In the genomic region with DNA sequence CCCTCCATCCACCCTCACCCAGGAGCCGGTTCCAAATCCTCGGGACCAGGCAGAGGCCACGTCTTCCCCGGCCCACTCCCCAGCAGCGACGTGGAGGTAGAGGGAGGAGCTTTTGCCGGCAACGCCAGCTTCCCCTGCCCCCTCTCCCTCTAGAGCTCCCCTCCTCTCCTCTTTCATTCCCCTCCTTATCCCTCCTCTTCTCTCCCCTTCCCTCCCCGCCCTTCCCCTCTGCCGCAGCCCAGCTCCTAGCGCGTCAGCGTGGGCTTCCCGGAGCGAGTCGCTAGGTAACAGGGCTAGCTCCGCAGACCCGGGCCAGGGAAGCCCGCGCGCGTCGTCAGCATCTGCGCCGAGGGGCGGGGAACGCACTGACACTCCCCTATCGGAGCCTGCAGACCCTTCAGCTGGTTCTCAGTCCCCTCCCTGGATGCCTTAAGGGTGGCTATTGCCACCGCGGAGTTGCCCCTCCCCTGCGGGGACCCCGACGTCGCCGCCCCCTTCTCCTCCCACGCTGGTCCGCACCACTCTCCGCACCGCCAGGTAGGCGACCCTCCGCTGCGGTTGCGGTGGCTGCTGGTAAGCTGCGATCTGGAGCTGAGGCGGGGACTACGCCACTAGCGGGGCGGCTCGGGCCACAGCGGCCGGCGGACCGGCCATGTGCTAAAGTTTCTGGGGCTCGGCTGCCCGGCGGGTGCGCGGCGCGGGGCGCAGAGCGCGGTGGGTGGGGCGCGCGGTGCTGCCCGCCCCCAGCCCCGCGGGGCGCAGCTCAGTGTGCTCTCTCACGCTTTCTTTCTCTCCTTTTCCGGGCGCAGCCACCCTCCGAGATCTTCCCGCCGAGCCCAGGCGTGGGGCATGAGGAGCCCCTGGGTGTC, we compare ENCODE assay signal across 9 mouse cellular contexts. TPM values are rescaled to one million over a fixed set of nuclear protein-coding genes. Genes with fewer than 3 reads are reported as not detected.
DNase-seq lines count a peak whose midpoint lies in the region; ATAC-seq and TF ChIP-seq lines count a peak whose summit lies in the region.
"Had no signal": no experiment of that assay in that cellular context is flagged by ENCODE, and none has a peak within 500 bp of the region (broad histone marks: within the 10 kb centered on the region; RNA-seq: fewer than 3 reads in every experiment).

No protein-coding gene starts in this region.

- DNase-seq in lung, postnatal 10 days: peak; percentile 12
- DNase-seq in lung, postnatal 4 days: no peak
- peak; percentile 65 for DNase-seq in left cerebral cortex, postnatal 4 days
- DNase-seq in gastrocnemius, postnatal 14 days: no peak

- under 1% methylated on average over 72 of the region's 77 CpGs for WGBS in hindbrain, embryonic 13.5 days
- WGBS in neural tube, embryonic 15.5 days: under 1% methylated on average over 68 of the region's 77 CpGs

- intact Hi-C loops in left cerebral cortex, postnatal 4 days (cut with DNase I): loop anchor here (10.0 kb wide), 2 partner anchors 88 to 262 kb away; no protein-coding TSS in a partner anchor
- intact Hi-C loops in gastrocnemius, postnatal 14 days (cut with DNase I; ENCODE audit: low total_unique reads): no loop called here

- TF ChIP-seq CTCF in cortical plate, adult 2 months (IDR thresholded peaks at IDR 0.05; ENCODE audit: extremely low read depth, insufficient read depth, low read length): no peak

- H3K9me3 ChIP-seq in hindbrain, embryonic 13.5 days: no peaks in the 10 kb centered on the region
- no peaks in the 10 kb centered on the region for H3K9me3 ChIP-seq in neural tube, embryonic 15.5 days (replicated peaks)

- no peak for TF ChIP-seq POLR2A in cortical plate, adult 2 months (IDR thresholded peaks at IDR 0.05; ENCODE audit: extremely low read depth, insufficient read depth, low read length)

- H3K4me1 ChIP-seq in cortical plate, adult 2 months (ENCODE audit: control insufficient read depth, insufficient read depth, low read length): no peaks in the 10 kb centered on the region
- H3K4me1 ChIP-seq in hindbrain, embryonic 13.5 days (replicated peaks): peaks cover 39% of the 10 kb centered on the region
- peaks cover 50% of the 10 kb centered on the region for H3K4me1 ChIP-seq in neural tube, embryonic 15.5 days

- peak overlapping the region; percentile 39 for H3K4me3 ChIP-seq in cortical plate, adult 2 months (ENCODE audit: insufficient read depth, low read length)
- peak overlapping the region; percentile 61 for H3K4me3 ChIP-seq in hindbrain, embryonic 13.5 days
- peak overlapping the region; percentile 79 for H3K4me3 ChIP-seq in neural tube, embryonic 15.5 days (replicated peaks)

- ATAC-seq in hindbrain, embryonic 13.5 days (ENCODE audit: low FRiP score): peak; percentile 94
- peak; percentile 94 for ATAC-seq in neural tube, embryonic 15.5 days (ENCODE audit: low FRiP score)
- ATAC-seq in erythroblast, adult 5-6 weeks (replicated peaks; ENCODE audit: low FRiP score, poor library complexity, severe bottlenecking): no peak

- no peak overlapping the region for H3K27ac ChIP-seq in cortical plate, adult 2 months (ENCODE audit: insufficient read depth, low read length)
- peak overlapping the region; percentile 85 for H3K27ac ChIP-seq in hindbrain, embryonic 13.5 days
- H3K27ac ChIP-seq in neural tube, embryonic 15.5 days (replicated peaks): peak overlapping the region; percentile 91

- H3K27me3 ChIP-seq in hindbrain, embryonic 13.5 days: peaks cover 36% of the 10 kb centered on the region
- H3K27me3 ChIP-seq in neural tube, embryonic 15.5 days (replicated peaks): 0 out of 2 replicates have a peak, but pooled peaks cover 4% of the 10 kb centered on the region

- H3K36me3 ChIP-seq in hindbrain, embryonic 13.5 days: no peaks in the 10 kb centered on the region
- H3K36me3 ChIP-seq in neural tube, embryonic 15.5 days: no peaks in the 10 kb centered on the region

- peak overlapping the region; percentile 73 for H3K4me2 ChIP-seq in hindbrain, embryonic 13.5 days
- H3K4me2 ChIP-seq in neural tube, embryonic 15.5 days: peak overlapping the region; percentile 89

- peak overlapping the region; percentile 72 for H3K9ac ChIP-seq in hindbrain, embryonic 13.5 days
- H3K9ac ChIP-seq in neural tube, embryonic 15.5 days (replicated peaks): peak overlapping the region; percentile 79

RNA-seq across cellular contexts. Expression of gene Tunar, which starts 3.0 kb away (rescaled TPM):
- 4.7 and 5.9 TPM in 2 replicates for polyA plus RNA-seq in cortical plate, adult 2 months (2012; rRNA removed)
- 9.7 and 10.7 TPM in 2 replicates for polyA plus RNA-seq in hindbrain, embryonic 13.5 days (2015; fragmentation: Nextera tagmentation; extraction: Ambion mirVana)
- total RNA-seq in left cerebral cortex, postnatal 4 days (2021): 10 to 100 TPM; 20.1 to 21.1 TPM
- 24.1 and 24.2 TPM in 2 replicates for polyA plus RNA-seq in neural tube, embryonic 15.5 days (2015; fragmentation: Nextera tagmentation; extraction: Ambion mirVana)
- not detected in 2 replicates for total RNA-seq in erythroblast, adult 5-6 weeks (2015; ENCODE audit: low replicate concordance)
- not detected in 2 replicates for total RNA-seq in erythroblast, adult 5-6 weeks (2017; ENCODE audit: low replicate concordance)
- not detected for total RNA-seq in gastrocnemius, postnatal 14 days (2021)
- polyA plus RNA-seq: spleen, adult 2 months had no signal

Comparison
In these comparisons a context has a peak if more than half of its experiments do, and no peak if none do; other contexts are left out.
1. DNase-seq: peak in lung, postnatal 10 days (single experiment) and left cerebral cortex, postnatal 4 days (single experiment); none in lung, postnatal 4 days (0 of 2) and gastrocnemius, postnatal 14 days (single experiment).
2. RNA of gene Tunar, which starts 3.0 kb away (total RNA-seq): 20.1 to 21.1 TPM in left cerebral cortex, postnatal 4 days; not detected in gastrocnemius, postnatal 14 days and not detected in erythroblast, adult 5-6 weeks; every median in the first group is over 10 times any median in the second.
3. Peak in every context shown above with its lines, with median percentiles within 50 percentile points of each other: H3K4me3 ChIP-seq.